Mouse (Mus musculus) embryo, embryonic 9.5 days (tissue): Measurements from ENCODE around the gene Cct5.
A peak's percentile ranks its signal among the peaks of the same experiment; 100 is the strongest.
"Not testable (repeated sequence)": the region's sequence is repeated elsewhere in the genome, so short reads cannot be mapped to it uniquely, and the experiment has no call there.

ENCODE experiments used
- DNase-seq: peaks from one replicate; pipeline ENCODE4 v3.0.0-alpha.2; 2017; ENCODE audit errors: extremely low spot score

Cct5 gene

DNA sequence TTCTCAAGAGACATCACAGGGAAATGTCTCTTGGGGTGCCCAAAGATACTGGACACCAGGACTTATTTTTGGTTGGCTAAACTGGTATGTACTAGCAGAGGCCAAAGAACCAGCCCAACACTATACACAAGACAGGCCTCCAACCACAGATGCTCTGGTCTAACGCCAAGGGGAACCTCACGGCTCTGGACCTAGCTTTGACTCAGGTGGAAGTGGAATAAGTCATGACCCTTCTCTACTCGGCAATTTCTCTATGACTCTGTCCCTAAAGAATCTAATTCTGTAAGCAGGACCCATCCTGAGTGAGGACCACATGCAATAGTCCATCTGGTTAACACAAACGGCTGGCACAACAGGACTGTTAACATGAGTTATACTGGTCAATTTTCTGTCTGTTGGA is 1.8 kb downstream of the Cct5 start:
- DNase-seq, result no peak

DNA sequence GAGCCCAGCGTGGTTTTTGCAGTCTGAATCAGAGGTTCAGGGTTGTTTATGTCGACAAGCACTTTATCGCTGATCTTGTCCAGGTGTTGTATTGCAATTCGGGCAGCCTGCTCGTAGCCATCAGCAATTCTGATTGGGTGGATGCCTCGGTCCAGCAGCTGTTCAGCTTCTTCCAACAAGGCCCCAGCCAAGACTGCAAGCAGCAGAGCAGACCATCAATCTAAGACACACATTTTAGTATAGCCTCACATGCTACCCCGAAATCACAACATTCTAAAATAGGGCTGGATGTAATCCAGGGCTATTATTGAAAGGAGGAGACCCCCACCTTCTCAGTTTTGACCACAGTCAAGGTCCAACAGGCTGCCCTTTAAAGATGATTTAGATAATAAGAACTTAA is 6.0 kb downstream of the Cct5 start:
- no peak for DNase-seq

DNA sequence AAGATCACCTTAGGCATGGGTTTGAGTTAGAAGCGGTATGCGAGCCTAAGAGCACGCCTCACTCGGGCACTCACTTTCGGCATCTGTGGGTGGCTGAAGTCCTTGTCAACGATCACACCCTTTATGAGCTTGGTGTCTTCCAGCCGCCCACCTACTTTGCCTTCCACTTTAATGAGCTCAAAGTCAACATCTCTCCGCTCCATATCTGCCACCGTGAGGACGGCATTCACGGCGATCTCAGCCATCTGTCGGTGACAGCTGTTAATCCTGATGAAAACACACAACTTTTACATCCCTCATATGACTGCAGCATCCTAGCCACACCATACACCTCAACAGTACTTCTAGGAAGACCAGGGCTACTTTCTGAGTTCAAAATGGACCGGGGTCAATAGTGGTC is 7.3 kb downstream of the Cct5 start:
- DNase-seq, result no peak

GRCm38 (mm10) chr15:31592531-31592930 is 9.1 kb downstream of the Cct5 start:
- DNase-seq, result no peak

- no peak for DNase-seq
Measured at GRCm38 (mm10) chr15:31590176-31590575, 11.4 kb downstream of the Cct5 start.

GRCm38 (mm10) chr15:31588989-31589640 is 12.5 kb downstream of the Cct5 start:
- DNase-seq, result peak; percentile 17

DNA sequence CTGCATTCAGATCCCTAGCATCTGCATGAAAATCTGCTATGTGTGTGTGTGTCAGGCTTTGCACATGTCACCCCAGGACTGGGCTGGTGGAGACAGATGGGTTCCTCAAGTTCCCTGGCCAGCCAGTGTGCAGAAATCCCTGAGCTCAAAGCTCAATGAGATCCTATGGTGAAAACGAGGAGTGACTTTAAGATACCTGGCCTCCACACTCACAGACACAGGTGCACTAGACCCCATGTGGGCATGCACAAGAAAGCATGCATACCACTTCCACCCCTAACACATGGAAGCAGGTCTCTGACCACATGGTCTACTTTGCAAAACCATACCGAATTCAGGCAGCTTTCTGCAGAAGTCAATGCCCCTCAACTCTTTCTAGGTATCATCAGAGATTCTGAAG is 13.8 kb downstream of the Cct5 start:
- no peak for DNase-seq

DNA sequence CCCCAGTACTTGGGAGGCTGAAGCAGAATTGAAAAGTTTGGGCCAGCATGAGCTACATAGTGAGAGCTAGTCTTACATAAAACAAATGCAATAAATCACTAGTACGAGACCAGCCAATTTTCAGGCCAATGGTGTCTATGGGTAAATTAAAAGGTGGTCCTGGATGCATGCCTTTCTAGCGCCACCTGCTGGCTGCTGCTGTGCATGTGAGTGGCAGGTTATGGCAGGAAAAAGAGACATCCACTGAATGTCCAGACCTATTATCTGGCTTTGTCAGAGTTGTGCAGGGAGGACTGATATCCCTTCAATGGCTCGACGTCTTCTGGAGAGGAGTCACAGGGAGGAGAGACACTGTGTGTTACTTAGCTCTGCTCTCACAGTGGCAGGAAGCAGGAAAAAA is 15.1 kb downstream of the Cct5 start:
- DNase-seq, result peak; percentile 86

DNA sequence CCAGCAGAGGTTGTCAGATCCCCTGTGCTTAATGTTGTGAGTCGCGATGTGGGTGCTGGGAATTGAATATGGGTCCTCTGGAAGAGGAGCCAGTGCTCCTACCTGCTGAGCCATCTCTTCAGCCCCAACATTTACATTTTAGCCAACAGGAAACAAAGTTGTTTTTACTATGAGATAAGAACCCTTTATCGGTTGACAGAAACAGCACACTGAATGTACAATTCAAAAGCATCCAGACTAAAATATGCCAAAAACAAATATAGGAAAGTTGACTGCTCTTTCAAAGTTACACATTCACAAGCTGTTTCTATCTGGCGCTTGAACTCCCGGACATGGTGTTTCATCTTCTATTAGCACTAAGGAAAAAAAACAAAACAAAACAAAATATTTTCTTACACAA is 15.5 kb downstream of the Cct5 start:
- DNase-seq, result no peak

DNA sequence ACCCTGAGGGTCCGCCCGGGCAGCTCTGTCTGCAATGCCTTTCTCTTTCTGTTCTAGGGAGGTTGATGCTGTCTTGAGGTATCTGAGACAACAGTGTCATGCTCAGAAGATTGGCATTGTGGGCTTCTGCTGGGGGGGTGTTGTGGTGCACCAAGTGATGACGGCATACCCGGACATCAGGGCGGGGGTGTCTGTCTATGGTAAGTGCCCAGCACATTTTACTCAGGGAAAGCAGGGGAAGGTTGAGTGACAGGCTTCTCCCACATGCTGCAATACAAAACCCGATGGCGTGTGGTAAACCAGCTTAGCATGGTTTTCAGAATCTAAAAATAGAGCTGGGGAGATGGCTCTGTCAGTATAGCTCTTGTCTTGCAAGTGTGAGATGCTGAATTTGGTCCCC is 16.4 kb downstream of the Cct5 start:
- no peak for DNase-seq

DNA sequence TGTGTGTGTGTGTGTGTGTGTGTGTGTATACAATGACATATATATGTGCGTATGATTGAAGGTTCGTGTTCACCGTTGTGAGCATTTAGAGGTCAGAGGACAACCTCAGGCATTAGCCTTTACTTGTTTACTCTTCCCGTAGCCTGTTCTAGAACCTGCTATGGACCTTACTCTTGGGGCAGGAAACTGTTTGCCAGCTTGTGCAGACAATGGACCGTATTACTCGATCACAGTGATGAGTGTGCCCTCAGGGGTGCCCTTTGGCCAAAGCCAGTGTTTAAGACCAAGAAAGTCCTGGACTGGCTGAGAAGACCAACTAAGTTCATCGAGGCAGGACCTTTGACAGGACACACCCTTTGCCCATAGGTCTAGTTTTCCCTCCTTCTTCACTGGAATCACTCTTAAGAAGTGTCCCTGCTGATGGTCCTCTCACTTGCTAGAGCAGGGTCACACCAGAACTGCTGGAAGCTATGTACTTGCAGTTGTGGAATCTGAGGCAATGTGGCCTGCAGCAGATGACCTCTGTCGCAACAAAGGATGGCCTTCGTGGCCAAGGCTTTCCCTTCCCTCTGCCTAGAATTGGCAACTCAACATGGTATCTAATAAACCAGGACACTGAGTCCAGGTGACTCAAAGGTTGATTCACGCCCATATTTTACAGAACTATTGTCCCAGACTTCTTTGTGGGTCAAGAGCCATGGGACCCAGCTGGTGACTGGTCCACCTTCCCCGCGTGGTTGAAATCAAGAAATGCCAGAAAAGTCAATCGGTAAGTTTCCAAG is 18.1 kb downstream of the Cct5 start:
- no peak for DNase-seq

- not testable (repeated sequence) for DNase-seq
Measured at GRCm38 (mm10) chr15:31581086-31581485, 20.5 kb downstream of the Cct5 start.

GRCm38 (mm10) chr15:31576076-31576475 is 25.5 kb downstream of the Cct5 start:
- DNase-seq, result peak; percentile 34

GRCm38 (mm10) chr15:31573692-31574091 is 27.9 kb downstream of the Cct5 start:
- no peak for DNase-seq

DNA sequence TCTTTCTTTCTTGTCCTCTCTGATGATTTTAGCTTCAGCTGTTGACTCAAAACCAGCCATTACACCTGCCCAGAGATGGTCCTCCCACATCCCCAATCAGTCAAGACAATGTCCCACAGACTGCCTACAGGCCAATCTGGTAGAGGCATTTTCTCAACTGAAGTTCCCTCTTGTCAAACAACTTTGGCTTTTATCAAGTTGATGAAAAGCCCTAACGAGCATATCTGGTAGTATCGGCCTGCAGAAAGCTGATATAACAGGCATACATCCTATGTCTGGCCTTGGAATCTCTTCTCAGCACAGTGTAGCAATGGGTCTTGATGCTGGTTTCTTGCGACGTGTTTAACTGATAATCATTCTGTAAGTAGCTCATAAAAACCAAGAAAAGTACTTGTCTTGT is 28.3 kb downstream of the Cct5 start:
- no peak for DNase-seq

- DNase-seq, result no peak
Measured at GRCm38 (mm10) chr15:31571906-31572722, 29.5 kb downstream of the Cct5 start.

GRCm38 (mm10) chr15:31570959-31571358 is 30.6 kb downstream of the Cct5 start:
- DNase-seq, result no peak

DNA sequence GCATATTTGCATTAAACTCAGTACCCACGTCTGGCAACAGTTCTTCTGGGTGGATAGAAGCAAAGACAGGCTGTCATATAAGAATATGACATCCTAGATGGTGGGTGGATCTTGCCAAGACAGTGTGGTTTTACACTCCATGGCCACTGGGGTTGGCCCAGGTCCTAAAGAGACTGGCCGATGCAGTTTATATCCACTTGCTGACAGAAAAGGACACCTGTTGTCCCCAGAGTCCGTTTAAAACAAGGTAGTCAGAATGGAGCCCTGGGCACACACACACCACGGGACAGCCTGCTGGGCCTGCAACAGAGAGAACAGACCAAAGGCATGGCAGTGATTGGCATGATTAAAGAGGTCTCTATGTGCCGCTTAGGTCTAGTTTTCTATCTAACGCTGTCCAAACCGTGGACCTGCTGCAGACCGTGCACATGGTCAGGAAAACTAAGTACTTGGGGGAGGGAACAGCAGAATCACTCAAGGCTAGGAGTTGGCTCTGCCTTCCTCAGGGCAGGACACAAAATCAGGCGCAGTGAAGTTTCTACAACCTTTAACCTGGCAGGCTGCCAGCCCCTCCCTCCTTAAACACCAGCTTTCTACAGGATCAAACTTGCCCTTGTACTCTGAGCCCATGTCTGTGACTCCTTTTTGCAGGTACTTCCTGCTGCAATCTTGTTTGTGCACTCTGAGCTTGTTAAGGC is 32.1 kb downstream of the Cct5 start:
- DNase-seq, result no peak

- DNase-seq, result peak; percentile 63
Measured at GRCm38 (mm10) chr15:31568581-31568996, 33.0 kb downstream of the Cct5 start.

DNA sequence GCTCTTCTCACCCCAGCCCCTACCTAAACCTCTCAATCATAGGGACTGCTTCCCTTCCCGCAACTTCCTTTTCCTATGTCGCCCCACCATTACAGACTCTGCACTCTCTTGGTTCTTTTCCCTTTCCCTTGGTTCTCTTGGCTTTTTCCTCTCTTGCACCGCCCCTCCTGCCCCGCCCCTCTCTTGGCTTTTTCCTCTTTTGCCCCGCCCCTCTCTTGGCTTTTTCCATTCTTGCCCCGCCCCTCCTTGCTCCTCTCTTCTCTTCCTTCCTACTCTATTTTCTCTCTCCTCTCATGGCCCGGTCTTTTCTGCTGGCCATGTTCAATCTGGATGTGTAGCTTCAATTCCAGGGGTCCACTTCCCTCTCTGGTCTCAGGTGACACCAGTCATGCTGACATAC is 34.2 kb downstream of the Cct5 start:
- no peak for DNase-seq

DNA sequence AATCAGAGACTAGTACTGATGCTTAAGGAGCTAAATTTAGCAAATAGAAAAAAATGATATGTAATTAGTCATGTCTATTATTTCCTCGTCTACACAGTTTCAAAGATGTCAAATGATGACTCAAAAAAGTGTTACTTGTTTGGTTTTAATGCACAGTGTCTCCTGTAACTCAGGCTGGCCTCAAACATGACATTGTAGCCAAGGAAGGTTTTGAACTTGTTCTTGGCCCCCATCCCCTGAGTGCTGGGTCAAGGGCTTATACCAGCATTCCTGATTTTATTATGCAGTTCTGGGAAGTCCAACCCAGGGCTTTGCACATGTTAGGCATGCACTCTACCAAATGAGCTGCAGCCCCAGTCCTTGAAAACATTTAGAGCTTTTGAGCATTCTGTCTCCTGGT is 35.8 kb downstream of the Cct5 start:
- no peak for DNase-seq

DNA sequence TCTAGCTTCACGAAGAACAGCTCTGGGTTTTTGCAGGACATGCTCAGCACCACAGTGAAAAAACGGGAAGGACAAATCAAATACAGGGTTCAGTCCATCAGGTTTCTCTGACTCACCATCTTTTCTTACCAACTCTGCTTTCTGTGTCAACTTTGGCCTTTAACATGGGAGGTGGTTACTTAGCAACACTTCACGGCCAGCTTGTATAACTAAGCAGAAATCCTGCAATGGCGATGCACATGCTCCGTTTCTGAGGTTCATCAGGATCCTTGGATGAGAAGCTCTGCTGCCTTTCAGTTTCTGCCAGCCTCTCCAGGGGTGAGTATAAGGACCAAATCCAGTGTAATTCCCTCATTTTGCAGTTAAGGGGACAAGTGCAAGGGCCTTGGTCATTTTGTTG is 36.4 kb downstream of the Cct5 start, which contains the start of gene Cmbl:
Gene Cmbl (plus strand): TSS at position 206 of the 400 bp plus-strand sequence.
- DNase-seq, result no peak
